Mouse (Mus musculus): ENCODE results near the gene Rnf185. TPM values are rescaled to one million over a fixed set of nuclear protein-coding genes. Genes with fewer than 3 reads are reported as not detected.

Rnf185 gene
- polyA plus RNA-seq, 1 experiment from 2014 or later, result 9.7 TPM

GRCm38 (mm10) chr11:3396562-3396961 is 55.6 kb downstream of the Rnf185 start:
- ATAC-seq (no peak), DNase-seq (no peak)
- Histone ChIP-seq H3K27ac (ENCODE audit: low read depth) (no peak overlapping the region), H3K36me3 (replicated peaks; ENCODE audit: insufficient read depth, low read length) (peaks cover 6% of the 10 kb centered on the region; the same call in 1 of the 2 replicates), H3K4me1 (ENCODE audit: insufficient read depth) (peaks cover 3% of the 10 kb centered on the region), H3K27me3 (ENCODE audit: insufficient read depth, low read length) (no peaks in the 10 kb centered on the region), H3K9me3 (ENCODE audit: low read length) (no peaks in the 10 kb centered on the region), H3K9ac (replicated peaks) (no peak overlapping the region), H3K4me3 (ENCODE audit: low read depth, low read length) (no peak overlapping the region), H3K4me2 (ENCODE audit: low read depth, low read length) (no peak overlapping the region)
- TF ChIP-seq EP300 (IDR thresholded peaks at IDR 0.05; ENCODE audit: low read depth) (no peak), CTCF (IDR thresholded peaks at IDR 0.05; ENCODE audit: low read depth) (no peak)
- 84% methylated on average over 8 of the region's 8 CpGs for WGBS (ENCODE audit: insufficient replicate concordance)

DNA sequence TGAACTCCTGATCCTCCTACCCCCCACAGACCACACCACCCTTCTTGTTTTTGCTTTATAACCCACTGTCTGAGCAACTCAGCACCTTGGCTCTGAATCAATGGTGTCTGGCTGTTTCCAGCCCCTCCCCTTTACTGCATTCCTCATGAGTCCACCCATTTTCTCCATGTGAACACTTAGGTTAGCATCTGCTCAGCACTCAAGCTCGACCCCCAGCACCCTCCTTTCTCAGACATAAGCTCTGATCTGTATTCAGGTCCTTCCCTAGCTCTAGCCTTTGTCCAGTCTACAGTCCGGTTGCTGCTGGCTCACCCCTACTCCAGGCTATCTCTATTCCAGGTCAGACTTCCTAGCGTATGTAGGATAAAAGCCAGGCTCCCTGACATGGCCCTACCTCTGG is 56.1 kb downstream of the Rnf185 start:
- 81% methylated on average over 3 of the region's 3 CpGs for WGBS (ENCODE audit: insufficient replicate concordance)
- Histone ChIP-seq H3K36me3 (replicated peaks; ENCODE audit: insufficient read depth, low read length) (peaks cover 6% of the 10 kb centered on the region; the same call in 1 of the 2 replicates), H3K4me3 (ENCODE audit: low read depth, low read length) (no peak overlapping the region), H3K9me3 (ENCODE audit: low read length) (no peaks in the 10 kb centered on the region), H3K4me1 (ENCODE audit: insufficient read depth) (peaks cover 3% of the 10 kb centered on the region), H3K9ac (replicated peaks) (no peak overlapping the region), H3K27ac (ENCODE audit: low read depth) (no peak overlapping the region), H3K4me2 (ENCODE audit: low read depth, low read length) (no peak overlapping the region), H3K27me3 (ENCODE audit: insufficient read depth, low read length) (no peaks in the 10 kb centered on the region)
- no peak for TF ChIP-seq EP300 (IDR thresholded peaks at IDR 0.05; ENCODE audit: low read depth)
- TF ChIP-seq CTCF (IDR thresholded peaks at IDR 0.05; ENCODE audit: low read depth), result no peak
- ATAC-seq (no peak), DNase-seq (no peak)

GRCm38 (mm10) chr11:3394520-3394919 is 57.6 kb downstream of the Rnf185 start:
- Histone ChIP-seq H3K4me3 (ENCODE audit: low read depth, low read length) (no peak overlapping the region), H3K27ac (ENCODE audit: low read depth) (no peak overlapping the region), H3K9ac (replicated peaks) (no peak overlapping the region), H3K4me1 (ENCODE audit: insufficient read depth) (peaks cover 3% of the 10 kb centered on the region), H3K36me3 (replicated peaks; ENCODE audit: insufficient read depth, low read length) (peaks cover 6% of the 10 kb centered on the region; the same call in 1 of the 2 replicates), H3K9me3 (ENCODE audit: low read length) (no peaks in the 10 kb centered on the region), H3K27me3 (ENCODE audit: insufficient read depth, low read length) (no peaks in the 10 kb centered on the region), H3K4me2 (ENCODE audit: low read depth, low read length) (no peak overlapping the region)
- WGBS (ENCODE audit: insufficient replicate concordance), result 81% methylated on average over 5 of the region's 5 CpGs
- DNase-seq, result no peak
- ATAC-seq, result no peak
- no peak for TF ChIP-seq CTCF (IDR thresholded peaks at IDR 0.05; ENCODE audit: low read depth)
- no peak for TF ChIP-seq EP300 (IDR thresholded peaks at IDR 0.05; ENCODE audit: low read depth)

DNA sequence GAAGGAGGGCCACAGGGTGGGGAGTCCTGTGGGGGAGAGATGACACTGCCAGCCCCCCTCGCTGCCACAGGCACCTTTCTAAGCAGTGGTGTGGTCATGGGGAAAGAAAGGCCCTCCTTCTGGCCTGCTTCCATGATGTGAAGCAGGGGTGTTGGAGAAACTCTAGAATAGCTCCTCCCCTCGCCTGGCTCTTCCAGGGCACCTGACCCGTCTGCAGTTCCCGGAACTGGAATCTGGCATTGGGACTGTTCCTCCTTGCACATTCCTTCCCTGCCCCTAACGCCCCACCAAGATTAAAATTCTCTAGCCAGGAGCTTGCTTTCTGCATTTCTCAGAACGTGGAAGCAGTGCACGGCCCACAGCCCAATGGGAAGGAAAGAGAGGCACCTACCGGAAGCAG is 59.6 kb downstream of the Rnf185 start:
- no peaks in the 10 kb centered on the region for H3K9me3 ChIP-seq (ENCODE audit: low read length)
- H3K27ac ChIP-seq (ENCODE audit: low read depth), result no peak overlapping the region
- H3K4me3 ChIP-seq (ENCODE audit: low read depth, low read length), result no peak overlapping the region
- TF ChIP-seq EP300 (IDR thresholded peaks at IDR 0.05; ENCODE audit: low read depth), result no peak
- no peak for TF ChIP-seq CTCF (IDR thresholded peaks at IDR 0.05; ENCODE audit: low read depth)
- DNase-seq (no peak), ATAC-seq (no peak)
- no peak overlapping the region for H3K4me2 ChIP-seq (ENCODE audit: low read depth, low read length)
- no peak overlapping the region for H3K9ac ChIP-seq (replicated peaks)
- WGBS (ENCODE audit: insufficient replicate concordance), result 80% methylated on average over 8 of the region's 8 CpGs
- no peaks in the 10 kb centered on the region for H3K4me1 ChIP-seq (ENCODE audit: insufficient read depth)
- peaks cover 6% of the 10 kb centered on the region; the same call in 1 of the 2 replicates for H3K36me3 ChIP-seq (replicated peaks; ENCODE audit: insufficient read depth, low read length)
- no peaks in the 10 kb centered on the region for H3K27me3 ChIP-seq (ENCODE audit: insufficient read depth, low read length)

DNA sequence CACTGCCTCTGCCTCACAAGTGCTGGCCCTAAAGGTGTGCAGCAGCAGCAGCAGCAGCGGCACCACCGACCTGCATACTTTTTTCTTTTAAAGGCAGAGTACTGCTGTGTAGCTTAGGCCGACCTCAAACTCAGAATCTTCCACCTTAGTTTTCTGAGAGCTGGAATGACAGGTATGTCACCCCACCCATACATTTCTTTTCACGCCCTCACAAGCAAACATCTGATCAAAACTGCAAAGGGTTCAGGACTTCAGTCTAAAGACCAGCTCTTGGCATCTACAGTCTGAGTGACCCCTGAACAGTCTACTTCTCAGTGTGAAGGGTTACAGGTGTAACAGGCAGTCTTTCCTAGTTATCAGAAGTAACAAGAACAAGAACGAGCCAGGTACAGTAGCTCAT is 61.4 kb downstream of the Rnf185 start:
- 80% methylated on average over 5 of the region's 5 CpGs for WGBS (ENCODE audit: insufficient replicate concordance)

DNA sequence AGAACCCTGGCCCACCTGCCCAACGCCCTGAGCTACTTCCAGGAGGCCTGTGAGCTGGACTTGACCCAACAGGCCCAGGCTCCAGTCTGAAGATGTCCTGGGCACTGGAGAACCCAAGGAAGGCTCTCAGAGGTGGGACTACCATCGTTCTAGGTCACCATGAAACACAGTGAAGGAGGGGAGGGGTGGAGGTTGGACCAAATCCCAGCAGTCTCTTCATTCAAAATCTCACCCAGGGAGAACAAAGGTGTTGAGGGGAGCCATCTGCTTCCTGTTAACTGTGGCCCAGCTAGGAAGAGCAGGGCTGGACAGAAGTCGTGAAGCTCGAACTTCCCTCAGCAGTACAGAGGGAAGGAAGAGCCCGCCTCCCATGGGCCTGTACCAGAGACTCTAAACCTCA is 62.2 kb downstream of the Rnf185 start:
- Histone ChIP-seq H3K27ac (ENCODE audit: low read depth) (no peak overlapping the region), H3K9me3 (ENCODE audit: low read length) (no peaks in the 10 kb centered on the region), H3K27me3 (ENCODE audit: insufficient read depth, low read length) (no peaks in the 10 kb centered on the region), H3K4me3 (ENCODE audit: low read depth, low read length) (no peak overlapping the region), H3K4me2 (ENCODE audit: low read depth, low read length) (no peak overlapping the region), H3K9ac (replicated peaks) (no peak overlapping the region), H3K4me1 (ENCODE audit: insufficient read depth) (peaks cover 13% of the 10 kb centered on the region), H3K36me3 (replicated peaks; ENCODE audit: insufficient read depth, low read length) (peaks cover 9% of the 10 kb centered on the region; the same call in 1 of the 2 replicates)
- ATAC-seq, result no peak
- no peak for TF ChIP-seq CTCF (IDR thresholded peaks at IDR 0.05; ENCODE audit: low read depth)
- no peak for TF ChIP-seq EP300 (IDR thresholded peaks at IDR 0.05; ENCODE audit: low read depth)
- 67% methylated on average over 5 of the region's 5 CpGs for WGBS (ENCODE audit: insufficient replicate concordance)
- no peak for DNase-seq

More for the DNA sequence above, 61.4 kb downstream of the Rnf185 start:
- Histone ChIP-seq H3K9me3 (ENCODE audit: low read length) (no peaks in the 10 kb centered on the region), H3K27me3 (ENCODE audit: insufficient read depth, low read length) (no peaks in the 10 kb centered on the region), H3K9ac (replicated peaks) (no peak overlapping the region), H3K4me1 (ENCODE audit: insufficient read depth) (peaks cover 13% of the 10 kb centered on the region), H3K4me3 (ENCODE audit: low read depth, low read length) (no peak overlapping the region), H3K4me2 (ENCODE audit: low read depth, low read length) (no peak overlapping the region), H3K27ac (ENCODE audit: low read depth) (no peak overlapping the region), H3K36me3 (replicated peaks; ENCODE audit: insufficient read depth, low read length) (peaks cover 6% of the 10 kb centered on the region; the same call in 1 of the 2 replicates)
- DNase-seq, result no peak
- no peak for ATAC-seq
- no peak for TF ChIP-seq CTCF (IDR thresholded peaks at IDR 0.05; ENCODE audit: low read depth)
- TF ChIP-seq EP300 (IDR thresholded peaks at IDR 0.05; ENCODE audit: low read depth), result no peak
